Mouse (Mus musculus) regulatory T cell (primary cell): ENCODE measurements around the gene Gtf2e1.

Experiments
- in situ Hi-C: fragments of 300-600 bp; cut with MboI, MseI; formaldehyde crosslinking; loops from one replicate; pipeline ENCODE4 v1.15.1; 2025; ENCODE audit warnings: high pct_unique_total_duplicates

The Gtf2e1 gene

GRCm38 (mm10) chr16:37550266-37550665 is 10.7 kb upstream of the Gtf2e1 start:
- in situ Hi-C loops = no loop called here

DNA sequence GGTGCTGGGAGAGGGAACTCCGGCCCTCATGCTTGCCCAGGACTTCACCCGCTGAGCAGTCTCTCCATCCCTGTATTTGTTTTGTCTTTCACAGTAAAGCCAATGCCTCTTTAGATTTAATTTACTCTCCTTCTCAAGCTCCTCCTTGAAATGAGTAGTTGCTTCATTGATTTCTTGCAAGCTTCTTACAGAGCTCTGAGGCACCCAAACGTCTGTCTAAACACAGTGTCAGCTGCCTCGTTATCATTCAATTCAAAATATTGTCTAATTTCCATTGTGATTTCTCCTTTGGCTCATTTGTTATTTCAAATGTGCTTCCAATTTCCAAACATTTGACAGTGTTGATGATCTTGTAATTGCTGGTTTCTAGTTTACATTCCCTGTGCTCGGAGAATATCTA is 6.7 kb upstream of the Gtf2e1 start:
- in situ Hi-C loops = loop anchor here (25.0 kb wide), 1 partner anchor 1684 kb away; the partner anchor contains the start of gene Parp14

- in situ Hi-C loops = loop anchor here (25.0 kb wide), 1 partner anchor 1678 kb away; the partner anchor contains the start of gene Parp14
These were observed 1.2 kb upstream of the Gtf2e1 start for GRCm38 (mm10) chr16:37540776-37541175.

GRCm38 (mm10) chr16:37539240-37539610 is 364 bp downstream of the Gtf2e1 start:
- in situ Hi-C loops = loop anchor here (25.0 kb wide), 1 partner anchor 1677 kb away; the partner anchor contains the start of gene Parp14

- in situ Hi-C loops = loop anchor here (25.0 kb wide), 1 partner anchor 1671 kb away; the partner anchor contains the start of gene Parp14
These were observed 6.1 kb downstream of the Gtf2e1 start for GRCm38 (mm10) chr16:37533369-37534068.

DNA sequence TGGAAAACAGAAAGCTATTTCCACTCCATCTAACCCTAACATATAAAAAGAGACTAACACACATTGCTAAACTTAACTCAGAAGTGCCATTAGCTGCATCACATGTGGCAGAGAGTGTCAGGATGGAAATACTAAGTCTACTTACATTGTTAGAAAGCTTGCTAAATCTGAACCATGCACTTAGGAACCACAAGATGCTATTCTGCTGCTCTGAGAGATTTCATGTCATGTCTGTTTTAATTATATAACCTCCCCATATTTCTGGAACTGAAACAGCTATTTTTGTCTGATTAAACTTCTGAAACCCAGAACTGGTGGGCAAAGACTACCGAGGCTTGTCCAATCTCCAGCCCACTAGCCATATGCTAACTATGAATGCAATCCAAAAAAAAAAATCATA is 7.5 kb downstream of the Gtf2e1 start:
- in situ Hi-C loops = loop anchor here (25.0 kb wide), 1 partner anchor 1670 kb away; the partner anchor contains the start of gene Parp14

DNA sequence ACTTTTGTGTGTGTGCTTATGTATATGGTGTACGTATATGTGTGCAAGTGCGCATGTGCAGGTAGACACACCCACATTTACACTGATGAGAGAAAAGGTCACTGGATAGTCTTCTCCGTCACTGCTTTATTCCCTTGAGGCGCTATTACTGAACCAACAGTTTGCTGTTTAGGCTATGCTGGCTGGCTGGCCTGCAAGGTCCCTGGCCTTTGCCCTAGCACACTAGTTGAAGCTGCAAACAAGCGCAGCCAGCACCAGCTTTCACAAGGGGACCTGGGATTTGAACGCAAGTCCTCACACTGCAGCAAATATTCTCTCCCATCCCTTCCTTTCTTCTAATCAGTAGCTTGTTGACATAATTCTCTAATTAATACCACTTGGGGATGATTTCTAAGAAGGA is 9.4 kb downstream of the Gtf2e1 start:
- in situ Hi-C loops = loop anchor here (25.0 kb wide), 1 partner anchor 1668 kb away; the partner anchor contains the start of gene Parp14

DNA sequence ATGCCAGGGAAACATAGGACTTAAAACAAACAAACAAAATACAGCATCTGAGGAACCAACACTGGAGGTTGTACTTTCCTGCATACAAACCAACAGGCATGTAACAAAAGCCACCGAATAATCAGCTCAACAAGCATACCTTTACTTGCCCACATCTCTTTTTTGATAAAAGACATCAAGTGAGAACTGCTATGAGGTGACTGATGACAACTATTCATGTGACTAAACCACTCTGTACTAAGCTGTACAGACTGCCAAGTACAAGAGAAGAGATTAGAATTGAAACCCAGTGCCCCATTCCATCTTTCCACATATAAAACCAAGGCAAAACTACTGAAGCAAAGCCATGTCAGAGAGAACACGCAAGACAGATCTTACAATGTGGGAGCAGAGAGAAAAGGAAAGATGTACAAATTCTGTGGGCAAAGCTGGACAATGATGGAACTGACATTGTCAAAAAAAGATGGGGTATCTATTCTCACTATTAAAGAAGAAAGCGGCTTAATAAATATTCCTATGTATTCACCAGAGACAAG is 12.8 kb downstream of the Gtf2e1 start:
- in situ Hi-C loops = loop anchor here (25.0 kb wide), 1 partner anchor 1664 kb away; the partner anchor contains the start of gene Parp14

DNA sequence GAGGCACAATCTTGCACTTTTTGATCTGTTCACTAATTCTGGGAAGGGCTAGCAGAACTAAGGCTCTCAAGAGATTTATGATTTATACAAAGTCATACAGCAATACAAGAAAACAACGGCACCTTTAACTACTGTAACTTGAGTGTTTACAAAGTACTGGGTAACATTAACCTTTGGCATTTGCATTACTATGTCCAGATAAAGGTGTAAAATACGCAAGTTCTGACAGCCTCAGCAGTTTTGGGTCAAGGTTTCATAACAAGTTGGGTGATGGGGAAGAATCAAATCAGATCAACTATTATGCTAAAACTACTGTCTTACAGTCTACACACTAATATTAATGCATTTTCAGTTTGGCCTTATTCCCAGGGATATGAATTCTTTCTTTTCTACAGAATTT is 14.5 kb downstream of the Gtf2e1 start:
- in situ Hi-C loops = loop anchor here (25.0 kb wide), 1 partner anchor 1663 kb away; the partner anchor contains the start of gene Parp14

DNA sequence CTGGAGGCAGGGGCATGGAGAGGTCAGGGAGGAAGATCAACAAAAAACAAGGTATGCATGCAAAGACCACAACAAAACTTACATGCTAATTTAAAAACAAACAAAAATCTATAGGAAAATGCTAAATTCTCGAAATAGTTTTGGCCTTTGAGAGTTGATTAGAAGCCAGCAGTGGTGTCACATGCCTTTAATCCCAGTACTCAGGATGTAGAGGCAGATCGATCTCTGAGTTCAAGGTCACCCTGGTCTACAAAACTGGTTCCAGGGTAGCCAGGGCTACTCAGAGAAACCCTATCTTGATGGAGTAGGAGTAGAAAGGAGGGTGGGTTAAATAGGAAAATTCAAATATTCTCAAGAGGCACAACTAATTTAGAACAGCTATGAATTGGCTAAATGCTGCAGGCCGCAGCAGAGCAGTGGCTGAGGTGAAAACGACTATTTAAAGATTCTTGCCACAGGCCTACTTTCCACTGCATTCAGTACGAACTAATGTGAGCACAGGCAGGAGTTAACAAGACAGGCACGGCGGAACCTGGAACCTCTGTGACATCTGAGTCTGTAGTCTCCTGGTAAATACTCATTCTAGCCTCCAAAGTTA is 17.4 kb downstream of the Gtf2e1 start:
- in situ Hi-C loops = no loop called here

GRCm38 (mm10) chr16:37520190-37521040 is 19.2 kb downstream of the Gtf2e1 start:
- in situ Hi-C loops = no loop called here

DNA sequence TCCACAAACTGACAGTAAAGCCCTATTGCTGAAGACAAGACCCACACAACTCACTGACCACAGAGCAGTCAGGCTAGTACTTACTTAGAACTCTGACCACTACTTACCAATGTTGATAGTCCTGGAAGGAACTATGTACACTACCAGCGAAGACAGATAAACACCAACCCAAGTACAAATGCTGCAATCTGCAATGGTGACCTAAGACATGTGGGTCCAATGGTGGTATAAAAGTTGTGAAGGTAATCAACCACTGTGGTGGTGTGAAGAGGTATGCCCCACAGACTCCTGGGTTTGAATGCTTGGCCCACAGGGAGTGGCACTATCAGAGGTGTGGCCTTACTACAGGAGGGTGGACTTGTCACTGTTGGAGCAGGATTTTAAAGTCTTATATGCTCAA is 19.9 kb downstream of the Gtf2e1 start:
- in situ Hi-C loops = no loop called here

DNA sequence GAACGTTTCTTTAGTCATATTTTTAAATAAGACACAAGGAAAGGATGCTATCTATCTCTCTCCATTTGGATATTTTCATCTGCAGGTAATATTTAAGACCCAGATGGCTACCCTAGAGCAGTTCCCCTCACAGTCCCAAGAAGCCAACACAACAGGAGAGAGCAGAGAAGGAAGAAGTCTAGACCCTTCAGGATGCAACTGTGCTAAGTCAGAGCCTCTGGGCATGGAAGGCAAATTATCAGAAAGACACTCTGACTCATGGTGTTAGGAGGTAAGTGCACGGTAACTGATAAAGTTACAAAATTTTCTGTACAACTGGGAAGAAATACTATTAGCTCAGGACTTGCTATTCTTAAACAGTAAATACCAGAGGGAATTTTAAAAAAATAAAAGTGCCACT is 20.9 kb downstream of the Gtf2e1 start:
- in situ Hi-C loops = no loop called here

DNA sequence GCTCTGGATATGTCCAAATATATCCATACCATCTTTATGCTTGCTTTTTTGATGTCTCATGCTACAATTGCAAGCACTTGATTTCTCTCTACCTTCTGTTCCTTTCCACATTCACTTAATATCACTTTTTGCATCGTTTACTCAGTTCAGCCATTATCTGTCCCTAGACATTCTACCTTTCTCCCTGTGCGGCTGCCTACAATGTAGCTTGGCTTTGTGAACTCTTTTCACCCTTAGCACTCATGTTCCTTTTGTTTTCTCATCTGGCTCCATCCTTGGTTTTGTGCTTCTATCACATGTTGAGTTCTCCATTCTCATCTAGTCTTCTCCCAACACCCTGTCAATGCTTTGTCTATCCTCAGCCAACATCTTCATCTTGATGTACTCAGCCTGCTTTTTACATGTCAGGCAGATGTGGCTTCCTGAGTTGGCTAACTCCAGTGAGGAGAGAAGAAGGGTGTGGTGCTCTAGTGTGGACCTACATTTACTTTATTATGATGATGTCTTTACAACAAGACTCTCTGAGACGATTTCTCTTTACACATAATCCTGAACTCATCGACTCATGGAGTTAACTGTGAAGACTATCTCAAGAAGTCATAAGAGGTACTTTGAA is 21.9 kb downstream of the Gtf2e1 start:
- in situ Hi-C loops = no loop called here

- in situ Hi-C loops = no loop called here
These were observed 23.1 kb downstream of the Gtf2e1 start for GRCm38 (mm10) chr16:37516376-37516993.

DNA sequence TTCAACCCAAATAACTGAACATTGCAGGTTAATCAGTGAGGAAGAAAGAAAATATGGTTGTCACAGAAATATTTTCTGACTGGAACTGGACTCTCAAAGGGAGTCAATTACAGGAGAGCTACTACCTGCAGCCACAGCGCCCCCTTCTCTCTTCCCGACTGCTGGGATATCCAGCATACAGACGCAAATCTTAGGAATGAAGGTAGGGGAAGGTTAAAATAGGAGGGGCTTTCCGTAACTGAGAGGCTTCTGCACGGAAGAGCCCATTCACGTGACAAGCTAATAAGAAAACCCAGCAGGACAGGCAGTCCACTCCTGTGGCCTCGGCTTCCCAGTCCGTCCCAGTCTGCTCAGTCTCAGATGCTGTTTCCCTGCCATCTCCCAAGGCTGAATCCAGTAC is 24.9 kb downstream of the Gtf2e1 start:
- in situ Hi-C loops = no loop called here

DNA sequence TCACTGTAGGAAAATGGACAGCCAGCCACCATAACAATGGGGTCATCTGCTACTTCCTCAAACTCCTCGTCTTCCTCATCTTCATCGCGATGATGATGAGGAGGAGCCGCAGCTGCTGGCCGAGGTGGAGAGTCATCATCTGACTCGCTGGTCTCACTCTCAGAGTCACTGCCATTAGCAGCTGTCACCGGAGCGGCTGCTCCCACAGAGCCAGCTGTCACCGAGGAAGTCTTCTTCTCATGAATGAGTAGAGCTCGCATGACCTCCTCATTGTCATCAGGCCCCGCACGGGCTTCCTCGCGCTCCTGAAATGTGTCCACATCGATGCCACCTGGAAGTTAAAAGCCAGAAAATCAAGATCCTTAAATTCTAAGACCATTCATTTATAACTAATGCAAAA is 28.1 kb downstream of the Gtf2e1 start:
- in situ Hi-C loops = no loop called here

DNA sequence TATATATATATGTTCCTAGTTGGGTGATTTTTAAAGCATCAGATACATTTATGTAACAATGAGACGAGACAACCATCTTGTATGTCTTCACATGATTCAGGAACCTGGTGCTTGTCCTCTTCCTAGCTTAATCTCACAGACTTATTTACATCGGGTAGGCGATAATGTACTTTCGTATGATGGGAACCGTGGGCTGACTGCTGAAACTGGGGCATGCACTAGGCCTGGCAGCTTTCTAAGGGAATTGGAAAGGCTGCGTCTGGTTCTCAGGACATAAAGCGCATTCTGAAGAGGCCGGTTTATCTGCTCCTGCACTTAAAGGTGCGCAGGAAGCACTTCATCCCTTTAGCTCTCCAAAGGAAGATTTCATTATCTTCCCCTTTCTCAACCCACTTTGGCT is 32.8 kb downstream of the Gtf2e1 start:
- in situ Hi-C loops = no loop called here

- in situ Hi-C loops = no loop called here
These were observed 35.1 kb downstream of the Gtf2e1 start for GRCm38 (mm10) chr16:37504517-37504916.

- in situ Hi-C loops = no loop called here
These were observed 41.0 kb downstream of the Gtf2e1 start for GRCm38 (mm10) chr16:37498581-37498980.

DNA sequence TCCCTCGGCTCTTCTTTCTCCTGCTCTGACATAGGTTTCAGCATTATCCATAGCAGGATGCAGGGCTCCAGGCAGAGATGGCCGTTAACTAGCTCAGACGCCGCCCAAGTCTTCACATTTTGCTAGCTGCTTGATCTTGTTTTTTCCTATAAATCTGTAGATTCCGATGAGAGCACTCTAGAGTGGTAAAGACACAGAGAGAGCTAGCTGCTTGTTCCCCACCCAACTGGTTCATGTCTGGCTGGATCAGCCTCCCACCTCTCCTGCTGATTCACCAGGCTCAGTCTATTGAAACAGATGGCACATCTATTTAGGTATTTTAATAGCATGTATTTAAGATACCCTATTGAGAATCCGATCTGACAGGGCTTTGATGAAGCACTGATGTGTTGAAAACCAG is 44.6 kb downstream of the Gtf2e1 start:
- in situ Hi-C loops = no loop called here
